Mouse (Mus musculus): ENCODE measurements around the gene Blcap. TPM values are rescaled to one million over a fixed set of nuclear protein-coding genes. Genes with fewer than 3 reads are reported as not detected.
A peak's percentile ranks its signal among the peaks of the same experiment; 100 is the strongest.

Gene Blcap
- polyA plus RNA-seq, 1 experiment from 2014 or later = 110 TPM

DNA sequence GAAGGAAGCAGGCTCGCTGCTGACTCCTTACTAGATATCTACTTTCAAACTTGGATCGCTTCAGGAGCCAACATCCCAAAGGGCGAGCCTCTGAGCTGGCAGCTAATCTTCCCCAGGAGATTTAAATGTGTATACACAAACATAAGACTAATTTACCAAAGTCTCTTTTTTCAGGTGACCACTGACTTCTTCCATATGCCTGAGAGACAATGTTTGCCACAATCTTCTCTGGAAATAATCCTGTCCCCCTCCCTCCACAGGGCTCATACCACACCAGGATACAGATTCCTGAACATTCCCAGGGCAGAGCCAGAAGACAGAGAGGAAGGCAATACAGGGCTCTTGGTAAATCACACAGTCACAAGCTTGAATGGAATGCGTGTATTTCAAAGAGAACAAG is 6.4 kb downstream of the Blcap start:
- Histone ChIP-seq H3K27ac (ENCODE audit: low read depth, low read length) (no peak overlapping the region), H3K9me3 (ENCODE audit: control insufficient read depth, low read length) (peaks cover 10% of the 10 kb centered on the region), H3K4me3 (ENCODE audit: low read depth, low read length) (no peak overlapping the region; the same call in 1 of the 2 replicates), H3K4me2 (peak overlapping the region; percentile 75), H3K4me1 (ENCODE audit: control insufficient read depth, insufficient read depth, low read length) (peaks cover 18% of the 10 kb centered on the region), H3K36me3 (ENCODE audit: control insufficient read depth, insufficient read depth, low read length) (peaks cover 12% of the 10 kb centered on the region), H3K27me3 (ENCODE audit: control insufficient read depth, insufficient read depth, low read length) (no peaks in the 10 kb centered on the region), H3K9ac (ENCODE audit: low read length) (peak overlapping the region; percentile 91; the same call in 1 of the 2 replicates)
- 77% methylated on average over 4 of the region's 4 CpGs for WGBS
- DNase-seq (ENCODE audit: low spot score, missing footprints) (no peak), ATAC-seq (ENCODE audit: low FRiP score) (no peak)

DNA sequence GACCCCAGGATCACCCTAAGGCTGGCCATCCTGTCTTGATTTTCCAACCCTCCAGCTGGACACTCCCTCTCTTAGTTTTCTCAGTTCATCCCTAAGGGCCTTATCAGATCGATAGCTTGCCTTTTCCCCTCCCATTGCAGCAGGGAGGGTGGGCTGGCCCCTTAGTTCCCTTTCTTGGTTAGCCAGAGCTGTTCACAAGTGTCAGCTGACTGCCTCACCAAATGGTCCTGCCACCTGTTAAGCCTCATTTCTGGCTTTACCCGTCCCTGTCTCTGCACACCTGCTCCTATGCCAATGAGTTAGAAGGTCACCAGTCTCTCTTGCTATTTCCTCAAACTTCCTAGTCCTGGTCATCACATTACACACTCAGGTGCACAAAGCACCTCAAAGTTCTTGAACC is 8.0 kb downstream of the Blcap start:
- no peak for DNase-seq (ENCODE audit: low spot score, missing footprints)
- Histone ChIP-seq H3K27me3 (ENCODE audit: control insufficient read depth, insufficient read depth, low read length) (no peaks in the 10 kb centered on the region), H3K9ac (ENCODE audit: low read length) (no peak overlapping the region), H3K9me3 (ENCODE audit: control insufficient read depth, low read length) (peaks cover 21% of the 10 kb centered on the region), H3K27ac (ENCODE audit: low read depth, low read length) (no peak overlapping the region), H3K36me3 (ENCODE audit: control insufficient read depth, insufficient read depth, low read length) (peaks cover 20% of the 10 kb centered on the region), H3K4me1 (ENCODE audit: control insufficient read depth, insufficient read depth, low read length) (peaks cover 22% of the 10 kb centered on the region), H3K4me2 (no peak overlapping the region), H3K4me3 (ENCODE audit: low read depth, low read length) (no peak overlapping the region)
- 59% methylated on average over 2 of the region's 2 CpGs for WGBS
- ATAC-seq (ENCODE audit: low FRiP score) = no peak

DNA sequence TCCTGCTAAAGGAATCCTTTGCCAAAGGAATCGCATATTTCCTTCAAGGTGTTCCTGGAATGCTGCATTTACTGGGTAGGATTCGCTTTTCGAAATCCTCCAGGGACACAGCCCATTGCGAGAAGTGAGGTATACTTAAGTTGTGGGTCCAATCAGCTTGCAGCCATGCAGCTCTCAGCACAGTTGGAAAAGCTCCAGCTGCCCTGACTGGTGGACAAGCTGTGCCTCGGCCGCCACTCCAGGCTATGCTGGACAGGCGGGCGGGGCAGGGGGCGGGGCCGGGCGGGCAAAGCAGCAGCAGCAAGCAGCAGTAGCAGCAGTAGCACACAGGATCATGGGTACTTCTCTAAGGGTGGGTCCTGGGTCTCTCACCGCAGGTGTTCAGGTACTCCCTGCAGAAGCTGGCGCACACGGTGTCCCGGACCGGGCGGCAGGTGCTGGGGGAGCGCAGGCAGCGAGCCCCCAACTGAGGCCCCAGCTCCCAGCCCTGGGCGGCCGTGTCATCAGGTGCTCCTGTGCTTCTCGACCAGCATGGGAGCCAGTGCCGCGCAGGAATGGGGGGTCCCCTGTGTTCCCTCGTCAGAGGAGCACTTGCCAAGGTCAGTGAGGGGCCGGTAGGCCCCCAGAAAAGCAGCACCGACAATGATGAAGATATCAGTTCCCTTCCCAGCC is 9.8 kb downstream of the Blcap start:
- H3K9me3 ChIP-seq (ENCODE audit: control insufficient read depth, low read length) = peaks cover 21% of the 10 kb centered on the region
- peak overlapping the region; percentile 67; the same call in 1 of the 2 replicates for H3K27ac ChIP-seq (ENCODE audit: low read depth, low read length)
- peak overlapping the region; percentile 81 for H3K9ac ChIP-seq (ENCODE audit: low read length)
- H3K36me3 ChIP-seq (ENCODE audit: control insufficient read depth, insufficient read depth, low read length) = peaks cover 21% of the 10 kb centered on the region
- peak overlapping the region; percentile 57 for H3K4me3 ChIP-seq (ENCODE audit: low read depth, low read length)
- H3K4me2 ChIP-seq = peak overlapping the region; percentile 58
- H3K4me1 ChIP-seq (ENCODE audit: control insufficient read depth, insufficient read depth, low read length) = peaks cover 17% of the 10 kb centered on the region
- peak; percentile 75 for ATAC-seq (ENCODE audit: low FRiP score)
- WGBS = 49% methylated on average over 27 of the region's 27 CpGs
- no peaks in the 10 kb centered on the region; the same call in 1 of the 2 replicates for H3K27me3 ChIP-seq (ENCODE audit: control insufficient read depth, insufficient read depth, low read length)
- no peak for DNase-seq (ENCODE audit: low spot score, missing footprints)

DNA sequence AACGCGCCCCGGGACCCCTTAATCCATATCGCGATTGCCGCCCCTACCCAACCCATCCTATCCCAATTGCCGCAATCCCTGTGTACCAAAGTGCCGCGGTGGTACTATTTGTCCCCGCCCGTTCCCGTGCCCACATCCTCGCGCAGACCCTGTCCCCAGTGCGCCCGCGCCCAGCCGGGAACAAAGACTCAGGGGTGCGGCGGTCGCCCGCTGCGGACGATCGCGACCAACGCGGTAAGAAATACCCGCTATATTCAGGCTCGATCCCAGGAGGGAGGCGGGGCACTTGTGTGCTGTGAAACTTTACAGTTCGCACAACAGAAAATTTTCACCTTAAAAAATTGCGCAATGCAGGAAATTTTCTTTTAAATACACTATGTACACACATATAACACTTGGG is 10.8 kb downstream of the Blcap start:
- ATAC-seq (ENCODE audit: low FRiP score) = no peak
- H3K9ac ChIP-seq (ENCODE audit: low read length) = peak overlapping the region; percentile 81
- WGBS = 62% methylated on average over 33 of the region's 33 CpGs
- H3K4me2 ChIP-seq = peak overlapping the region; percentile 58
- no peaks in the 10 kb centered on the region; the same call in 1 of the 2 replicates for H3K27me3 ChIP-seq (ENCODE audit: control insufficient read depth, insufficient read depth, low read length)
- peak overlapping the region; percentile 57 for H3K4me3 ChIP-seq (ENCODE audit: low read depth, low read length)
- peaks cover 21% of the 10 kb centered on the region for H3K36me3 ChIP-seq (ENCODE audit: control insufficient read depth, insufficient read depth, low read length)
- DNase-seq (ENCODE audit: low spot score, missing footprints) = no peak
- H3K27ac ChIP-seq (ENCODE audit: low read depth, low read length) = peak overlapping the region; percentile 70
- peaks cover 21% of the 10 kb centered on the region for H3K9me3 ChIP-seq (ENCODE audit: control insufficient read depth, low read length)
- peaks cover 17% of the 10 kb centered on the region for H3K4me1 ChIP-seq (ENCODE audit: control insufficient read depth, insufficient read depth, low read length)

DNA sequence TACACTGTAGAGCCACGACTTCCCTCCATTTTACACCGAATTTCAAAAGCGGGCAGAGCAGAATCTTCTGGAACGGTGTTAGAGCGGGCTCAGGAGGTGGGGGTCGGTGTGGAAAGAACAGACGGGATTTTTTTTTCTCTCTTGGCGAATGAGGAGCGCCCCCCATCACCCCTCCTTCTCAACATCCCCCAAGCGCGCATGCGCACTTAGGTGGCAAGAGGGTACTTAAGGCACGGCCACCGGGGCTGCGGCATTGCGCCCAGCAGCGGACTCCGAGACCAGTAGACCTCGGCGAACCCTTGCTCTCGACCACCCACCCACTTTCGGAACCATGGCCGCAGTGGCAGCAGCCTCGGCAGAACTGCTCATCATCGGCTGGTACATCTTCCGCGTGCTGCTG is 11.2 kb downstream of the Blcap start, which contains the start of gene Nnat:
Gene Nnat, plus strand, starts transcription at position 221 of the 400 bp plus-strand sequence.
- Histone ChIP-seq H3K4me1 (ENCODE audit: control insufficient read depth, insufficient read depth, low read length) (peaks cover 13% of the 10 kb centered on the region), H3K27ac (ENCODE audit: low read depth, low read length) (peak within 1 kb of the TSS; percentile 70), H3K9me3 (ENCODE audit: control insufficient read depth, low read length) (peaks cover 21% of the 10 kb centered on the region), H3K27me3 (ENCODE audit: control insufficient read depth, insufficient read depth, low read length) (no peaks in the 10 kb centered on the region; the same call in 1 of the 2 replicates), H3K4me3 (ENCODE audit: low read depth, low read length) (peak within 1 kb of the TSS; percentile 57), H3K36me3 (ENCODE audit: control insufficient read depth, insufficient read depth, low read length) (peaks cover 21% of the 10 kb centered on the region), H3K9ac (ENCODE audit: low read length) (peak within 1 kb of the TSS; percentile 81), H3K4me2 (peak within 1 kb of the TSS; percentile 58)
- peak; percentile 98 for DNase-seq (ENCODE audit: low spot score, missing footprints)
- WGBS = 48% methylated on average over 27 of the region's 27 CpGs
- peak; percentile 73 for ATAC-seq (ENCODE audit: low FRiP score)

DNA sequence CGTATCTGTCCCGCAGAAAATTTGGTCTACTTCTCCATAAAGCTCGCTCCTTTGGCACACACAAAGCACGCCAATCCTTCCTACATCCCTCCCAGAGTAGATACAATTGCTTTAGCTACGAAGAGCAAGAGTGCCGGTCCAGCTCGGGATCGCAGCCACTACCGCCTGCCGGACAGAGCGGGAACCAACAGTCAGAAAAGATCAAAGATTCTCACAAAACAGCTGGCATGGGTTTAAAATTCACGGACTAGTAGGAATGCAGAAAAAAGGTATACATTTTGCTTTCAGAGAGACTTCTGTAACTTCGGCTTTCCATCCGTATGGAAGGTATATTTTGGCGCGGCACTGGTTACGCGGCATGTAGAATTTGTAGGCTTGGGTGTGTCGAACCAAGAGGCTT is 11.6 kb downstream of the Blcap start:
- Histone ChIP-seq H3K36me3 (ENCODE audit: control insufficient read depth, insufficient read depth, low read length) (peaks cover 21% of the 10 kb centered on the region), H3K27me3 (ENCODE audit: control insufficient read depth, insufficient read depth, low read length) (no peaks in the 10 kb centered on the region; the same call in 1 of the 2 replicates), H3K27ac (ENCODE audit: low read depth, low read length) (no peak overlapping the region), H3K4me3 (ENCODE audit: low read depth, low read length) (0 out of 2 replicates have a peak overlapping the region, but pooled peaks have one; percentile 1), H3K9me3 (ENCODE audit: control insufficient read depth, low read length) (peaks cover 21% of the 10 kb centered on the region), H3K4me1 (ENCODE audit: control insufficient read depth, insufficient read depth, low read length) (peaks cover 10% of the 10 kb centered on the region), H3K4me2 (peak overlapping the region; percentile 58), H3K9ac (ENCODE audit: low read length) (no peak overlapping the region)
- WGBS = 49% methylated on average over 19 of the region's 19 CpGs
- DNase-seq (ENCODE audit: low spot score, missing footprints) (no peak), ATAC-seq (ENCODE audit: low FRiP score) (no peak)

DNA sequence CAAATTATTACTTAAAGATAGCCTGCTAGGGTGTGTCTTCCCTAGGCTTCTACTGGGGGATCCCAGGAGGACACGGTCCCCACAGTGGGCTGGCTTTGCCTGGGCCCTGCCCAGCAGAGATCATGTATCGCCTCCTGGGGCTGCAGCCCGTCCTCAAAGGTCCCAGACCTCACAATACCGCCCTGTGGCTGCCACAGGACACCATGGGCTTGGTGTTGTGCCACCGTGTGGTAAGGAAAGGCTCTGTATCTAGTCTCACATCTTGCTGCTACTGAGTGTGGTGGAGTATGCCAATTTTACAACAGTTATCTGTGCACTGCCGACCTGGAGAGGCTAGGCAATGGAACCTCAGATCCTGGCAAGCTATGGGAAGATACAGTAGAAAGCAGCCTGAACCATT is 12.6 kb downstream of the Blcap start:
- ATAC-seq (ENCODE audit: low FRiP score) (no peak), DNase-seq (ENCODE audit: low spot score, missing footprints) (no peak)
- Histone ChIP-seq H3K9me3 (ENCODE audit: control insufficient read depth, low read length) (peaks cover 21% of the 10 kb centered on the region), H3K36me3 (ENCODE audit: control insufficient read depth, insufficient read depth, low read length) (peaks cover 21% of the 10 kb centered on the region), H3K4me1 (ENCODE audit: control insufficient read depth, insufficient read depth, low read length) (peaks cover 10% of the 10 kb centered on the region), H3K4me3 (ENCODE audit: low read depth, low read length) (no peak overlapping the region), H3K4me2 (no peak overlapping the region), H3K27ac (ENCODE audit: low read depth, low read length) (no peak overlapping the region), H3K9ac (ENCODE audit: low read length) (no peak overlapping the region), H3K27me3 (ENCODE audit: control insufficient read depth, insufficient read depth, low read length) (no peaks in the 10 kb centered on the region; the same call in 1 of the 2 replicates)
- WGBS = 46% methylated on average over 6 of the region's 6 CpGs

DNA sequence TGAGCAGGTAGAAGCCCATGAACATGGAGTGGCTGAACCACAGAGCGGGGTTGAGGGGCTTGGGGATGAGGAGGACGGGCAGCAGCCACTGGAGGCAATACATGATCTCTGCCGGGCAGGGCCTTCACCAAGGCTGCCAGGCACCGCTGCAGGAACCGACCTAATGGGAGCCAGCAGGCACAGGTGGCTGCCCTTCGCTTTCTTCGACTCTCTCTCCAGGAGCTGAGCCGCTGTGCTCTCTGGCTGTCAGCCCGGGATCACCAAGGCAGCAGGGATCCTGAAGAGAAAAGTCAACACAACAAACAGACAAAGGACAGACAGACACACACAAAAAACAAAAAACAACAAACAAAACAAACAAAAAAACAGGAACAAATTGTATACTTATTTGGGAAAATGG is 13.0 kb downstream of the Blcap start:
- Histone ChIP-seq H3K9me3 (ENCODE audit: control insufficient read depth, low read length) (peaks cover 21% of the 10 kb centered on the region), H3K36me3 (ENCODE audit: control insufficient read depth, insufficient read depth, low read length) (peaks cover 21% of the 10 kb centered on the region), H3K4me2 (no peak overlapping the region), H3K4me1 (ENCODE audit: control insufficient read depth, insufficient read depth, low read length) (peaks cover 10% of the 10 kb centered on the region), H3K9ac (ENCODE audit: low read length) (no peak overlapping the region), H3K27ac (ENCODE audit: low read depth, low read length) (no peak overlapping the region), H3K4me3 (ENCODE audit: low read depth, low read length) (no peak overlapping the region), H3K27me3 (ENCODE audit: control insufficient read depth, insufficient read depth, low read length) (no peaks in the 10 kb centered on the region; the same call in 1 of the 2 replicates)
- ATAC-seq (ENCODE audit: low FRiP score) (no peak), DNase-seq (ENCODE audit: low spot score, missing footprints) (no peak)
- WGBS = 70% methylated on average over 9 of the region's 9 CpGs

DNA sequence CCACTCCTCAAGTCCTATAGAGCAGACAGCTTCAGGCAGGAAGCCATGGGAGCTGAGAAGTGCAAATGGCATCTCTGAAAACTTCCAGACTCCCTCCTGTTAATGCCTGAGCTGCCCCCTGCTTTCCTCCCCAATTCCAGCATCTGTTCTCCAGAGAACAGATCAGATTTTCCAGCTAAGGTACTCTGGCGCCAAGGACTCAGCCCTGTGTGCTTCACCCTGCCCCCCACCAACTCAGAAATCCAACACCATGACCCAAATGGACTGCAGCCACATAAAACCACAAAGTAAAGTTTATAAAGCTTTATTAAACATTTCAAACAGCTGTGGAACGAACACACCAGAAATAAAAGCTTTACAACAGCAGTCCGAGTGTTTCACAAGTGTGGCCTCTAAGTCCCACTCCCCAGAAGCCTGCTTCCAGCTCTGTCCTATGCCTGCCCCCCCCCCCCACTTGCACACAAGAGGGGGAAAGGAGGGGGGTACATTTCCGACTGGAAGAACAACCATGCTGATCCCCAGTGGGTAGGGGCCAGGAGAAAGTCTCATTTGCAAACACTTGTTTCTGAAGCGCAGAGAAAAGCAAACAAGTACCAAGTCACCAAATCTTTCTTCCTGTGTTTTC is 14.9 kb downstream of the Blcap start:
- WGBS = 71% methylated on average over 5 of the region's 5 CpGs
- no peak overlapping the region for H3K4me3 ChIP-seq (ENCODE audit: low read depth, low read length)
- H3K36me3 ChIP-seq (ENCODE audit: control insufficient read depth, insufficient read depth, low read length) = peaks cover 10% of the 10 kb centered on the region
- H3K27ac ChIP-seq (ENCODE audit: low read depth, low read length) = no peak overlapping the region
- peaks cover 4% of the 10 kb centered on the region; the same call in 1 of the 2 replicates for H3K4me1 ChIP-seq (ENCODE audit: control insufficient read depth, insufficient read depth, low read length)
- no peak for ATAC-seq (ENCODE audit: low FRiP score)
- H3K4me2 ChIP-seq = no peak overlapping the region
- no peaks in the 10 kb centered on the region; the same call in 1 of the 2 replicates for H3K27me3 ChIP-seq (ENCODE audit: control insufficient read depth, insufficient read depth, low read length)
- DNase-seq (ENCODE audit: low spot score, missing footprints) = no peak
- H3K9ac ChIP-seq (ENCODE audit: low read length) = no peak overlapping the region
- peaks cover 13% of the 10 kb centered on the region for H3K9me3 ChIP-seq (ENCODE audit: control insufficient read depth, low read length)

All from midbrain, embryonic 11.5 days (tissue).